Mouse (Mus musculus) layer of hippocampus, adult 6 months (tissue): ENCODE data around the gene Ap2a1. TPM values are rescaled to one million over a fixed set of nuclear protein-coding genes. Genes with fewer than 3 reads are reported as not detected.

Source experiments
- long read RNA-seq, 2 experiments: library from polyadenylated mRNA; unstranded; transcript quantifications; one replicate each; pipeline ENCODE4 v2.0.0; 2019 to 2020
- polyA plus RNA-seq: library from polyadenylated mRNA; unstranded; fragments of <200 nt; fragmentation: Nextera tagmentation; gene quantifications from 2 replicates; pipeline ENCODE4 v1.2.3, GENCODE M21; 2021

Gene Ap2a1
- 34.8 and 42.1 TPM in 2 replicates for polyA plus RNA-seq
- long read RNA-seq, experiment 1, transcript Ap2a1-211 (3 exons, 693 nt), result minor isoform, 12 of 68 reads
- long read RNA-seq, experiment 1, transcript Ap2a1-203 (24 exons, 3,449 nt), result major isoform, 22 of 68 reads
- long read RNA-seq, experiment 1, partial matches to known transcripts, result 27 of 68 reads
- long read RNA-seq, experiment 1, other reads (novel, unspliced or antisense), result 2 of 68 reads
- long read RNA-seq, experiment 2, transcript Ap2a1-203 (24 exons, 3,449 nt), result major isoform, 339 of 600 reads
- long read RNA-seq, experiment 2, transcript Ap2a1-202 (23 exons, 3,301 nt), result minor isoform, 104 of 600 reads
- long read RNA-seq, experiment 2, partial matches to known transcripts, result 85 of 600 reads
- long read RNA-seq, experiment 2, other reads (novel, unspliced or antisense), result 69 of 600 reads

DNA sequence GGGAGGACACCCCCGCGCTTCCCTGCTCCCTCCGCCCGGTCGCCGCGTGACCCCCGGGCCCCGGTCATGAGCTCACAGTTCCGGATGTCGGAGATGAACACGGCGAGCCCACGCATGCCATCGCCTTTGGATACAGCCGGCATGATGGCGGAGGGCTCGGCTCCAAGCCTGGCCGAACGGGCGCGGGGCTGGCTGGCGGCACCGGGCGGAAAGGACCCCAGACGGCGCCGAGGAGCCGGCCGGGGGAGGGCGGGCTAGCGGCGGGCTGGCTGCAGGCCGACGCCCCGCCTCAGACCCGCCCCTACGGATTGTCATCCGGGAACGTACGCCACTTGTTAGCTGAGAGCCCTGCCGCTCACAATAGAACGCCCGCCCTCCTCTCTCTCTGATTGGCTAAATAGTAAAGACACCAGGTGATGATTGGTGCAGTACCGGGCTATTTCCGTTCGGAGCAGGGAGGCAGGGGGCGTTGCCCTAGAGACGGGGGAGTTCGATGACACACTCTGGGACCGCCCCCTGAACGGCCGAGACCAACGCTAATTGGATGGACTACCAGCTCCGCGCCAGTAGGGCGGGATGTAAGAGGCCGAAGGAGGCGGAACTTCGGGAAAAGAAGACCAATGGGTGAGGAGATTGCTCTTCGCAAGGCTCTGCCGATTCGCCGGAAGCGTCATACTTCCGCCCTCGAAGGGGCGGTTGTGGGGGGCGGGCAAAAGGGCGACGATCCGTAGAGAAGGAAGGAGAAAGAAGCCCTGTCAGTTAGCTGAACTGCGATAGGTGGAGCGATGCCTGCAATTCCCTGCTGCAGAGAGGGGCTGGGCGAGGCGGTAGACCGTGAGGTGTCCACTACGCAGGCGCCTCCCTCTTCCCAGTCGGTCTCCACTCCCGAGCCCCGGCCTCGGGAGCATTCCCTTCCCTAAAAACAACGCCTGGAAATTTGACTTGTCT is at the start of gene Ap2a1:
Ap2a1 (minus strand) TSS at position 293 of the 948 bp plus-strand sequence.

DNA sequence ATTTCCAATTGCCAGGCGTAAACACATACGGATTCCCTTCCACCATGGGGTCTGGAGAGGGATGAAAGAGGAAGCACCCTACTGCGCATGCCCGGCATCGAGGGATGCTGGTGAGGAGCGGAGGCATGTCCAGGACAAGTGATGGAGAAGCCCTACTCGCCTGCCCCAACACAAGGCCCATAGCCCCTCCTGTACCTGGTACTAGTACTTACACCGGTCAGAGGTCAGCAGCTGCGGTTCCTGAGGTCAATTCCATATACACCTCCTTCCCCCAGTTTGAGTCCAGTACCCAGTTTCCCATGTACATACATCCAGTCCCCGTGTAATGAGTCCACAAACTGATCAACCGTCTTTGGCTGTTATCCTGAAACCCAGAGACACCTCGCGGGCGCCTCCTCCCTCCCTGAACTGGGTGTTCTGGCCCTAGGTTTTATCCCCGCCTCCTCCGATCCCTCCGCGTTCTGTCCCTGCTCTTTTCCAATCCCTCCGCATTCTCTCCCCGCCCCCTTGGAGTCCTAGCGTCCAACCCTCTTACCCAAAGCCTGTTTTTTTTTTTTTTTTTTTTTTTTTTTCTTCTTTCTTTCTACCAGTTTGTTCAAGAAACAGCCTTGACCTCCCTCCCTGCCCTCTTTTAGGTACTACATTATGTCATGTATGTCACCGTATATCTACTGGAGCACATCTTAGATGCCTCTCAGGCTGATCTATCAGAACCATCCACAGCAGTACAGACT is 45.3 kb upstream of the Ap2a1 start, which contains the start of gene Cpt1c:
Cpt1c (minus strand) TSS at position 469 of the 734 bp plus-strand sequence.

DNA sequence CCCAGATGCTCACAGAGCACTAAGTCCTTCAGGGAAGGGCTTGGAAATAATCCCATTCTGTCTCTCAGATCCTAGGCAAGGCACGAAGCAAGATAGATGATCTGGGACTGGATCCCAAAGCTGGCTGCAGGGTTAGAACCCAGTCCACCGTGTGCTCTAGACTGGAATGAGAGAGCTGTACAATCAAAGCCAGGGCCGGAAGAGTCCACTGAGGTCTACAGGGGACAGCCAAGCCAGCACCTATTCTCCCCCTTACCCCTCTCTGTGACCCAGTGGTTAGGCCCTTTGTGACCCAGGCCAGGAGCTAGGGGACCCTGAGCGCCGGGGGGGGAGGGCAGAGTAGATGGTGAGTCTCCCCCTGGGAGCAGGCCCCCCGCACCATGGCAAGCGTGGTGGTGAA is 13.6 kb upstream of the Ap2a1 start, which contains the start of gene Tsks:
Tsks (plus strand) TSS at position 301 of the 400 bp plus-strand sequence.

DNA sequence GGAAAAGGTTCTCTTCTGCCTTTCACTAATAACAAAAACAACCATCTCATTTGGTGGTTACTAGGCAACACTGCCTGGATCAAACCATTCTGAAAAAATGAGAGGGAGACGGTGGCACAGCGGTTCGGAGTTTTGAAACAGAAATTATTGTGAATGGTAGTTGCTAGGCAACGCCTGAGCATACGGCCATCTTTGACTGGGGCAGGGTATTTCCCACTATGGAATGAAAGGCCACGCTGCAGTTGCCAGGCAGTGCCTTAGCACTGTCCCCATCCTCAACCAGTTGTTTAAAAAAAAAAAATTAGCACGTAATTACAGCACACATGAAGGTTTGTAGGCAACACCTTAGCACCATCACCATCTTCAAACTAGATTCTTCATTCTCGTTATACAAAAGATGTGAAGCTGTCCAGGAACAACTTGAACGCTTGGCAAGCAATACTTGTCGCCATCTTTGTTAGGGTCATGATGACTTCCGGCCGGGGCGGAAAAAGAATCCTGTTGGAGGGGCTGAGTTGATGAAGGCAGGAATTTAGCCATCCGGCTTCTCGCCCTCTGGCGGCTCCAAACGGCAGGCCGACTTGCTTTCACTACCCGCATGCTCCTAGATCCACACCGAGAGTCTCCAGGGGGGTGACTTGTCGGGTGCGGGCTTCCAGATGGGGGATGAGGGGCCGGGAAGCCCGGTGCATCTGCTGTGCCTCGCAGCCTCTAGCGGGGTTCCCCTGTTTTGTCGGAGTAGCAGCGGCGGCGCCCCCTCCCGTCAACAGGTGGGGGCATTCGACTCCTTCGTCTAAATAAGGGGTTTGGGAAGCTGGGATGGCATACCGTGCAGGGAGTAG is 33.5 kb downstream of the Ap2a1 start, which contains the start of gene Fuz:
Fuz (plus strand) TSS at position 487 of the 842 bp plus-strand sequence.

GRCm38 (mm10) chr7:44892276-44892921 is 36.9 kb downstream of the Ap2a1 start, which contains the start of gene Med25:
Med25 (minus strand) TSS chr7:44892712.

DNA sequence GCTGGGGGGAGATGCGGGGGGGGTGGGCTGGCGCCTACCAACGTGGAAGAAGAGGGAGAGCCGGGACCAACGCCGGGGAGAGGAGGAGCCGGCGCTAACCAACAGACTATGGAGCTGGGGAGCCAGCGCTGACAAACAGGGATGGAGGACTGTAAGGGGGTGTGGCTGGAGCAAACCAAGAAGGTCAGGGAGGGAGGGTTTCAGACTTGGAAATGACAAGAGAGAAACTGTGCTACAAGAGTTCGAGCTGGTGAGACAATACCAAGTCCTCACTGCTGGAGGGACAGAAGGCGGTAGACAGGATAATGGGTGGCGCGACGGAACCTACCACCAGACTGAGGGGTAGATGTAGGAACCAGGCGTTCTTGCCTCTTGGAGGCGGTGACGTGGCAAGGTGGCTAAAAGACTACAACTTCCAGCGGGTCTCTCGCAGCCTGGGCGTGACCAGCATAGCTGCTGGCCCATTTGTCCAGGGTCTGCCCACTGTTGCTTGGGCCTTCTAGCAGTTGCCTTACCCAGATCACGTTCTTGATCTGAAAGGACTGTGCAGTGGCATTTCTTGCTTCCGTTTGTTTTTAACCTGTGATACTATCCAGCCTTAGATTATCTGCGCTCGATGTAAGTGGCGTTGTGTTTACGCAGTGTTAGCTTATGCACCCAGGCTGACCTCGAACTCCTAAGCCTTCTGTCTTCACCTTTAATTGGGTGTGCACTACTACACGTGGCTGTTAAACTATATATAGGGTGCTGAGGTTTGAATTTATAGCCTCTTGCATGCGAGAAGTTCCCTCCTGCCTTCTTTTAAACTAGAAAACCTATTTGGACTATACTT is 59.4 kb downstream of the Ap2a1 start, which contains the start of gene Ptov1:
Ptov1 (minus strand) TSS at position 92 of the 832 bp plus-strand sequence.

GRCm38 (mm10) chr7:44857042-44857552 is 72.2 kb downstream of the Ap2a1 start, which contains the start of gene Pnkp:
Pnkp (plus strand) TSS chr7:44857139.

Other genes with a start within 250 kb of the Ap2a1 start
- gene Izumo2, start 220.8 kb downstream of the Ap2a1 start, polyA plus RNA-seq, result not detected in 2 replicates
- 35.9 and 36.4 TPM in 2 replicates for gene Vrk3, start 181.1 kb downstream of the Ap2a1 start, polyA plus RNA-seq
- 0.11 and 0.16 TPM in 2 replicates for gene Zfp473, start 178.4 kb downstream of the Ap2a1 start, polyA plus RNA-seq
- 10.2 and 10.5 TPM in 2 replicates for gene Nup62, start 113.4 kb downstream of the Ap2a1 start, polyA plus RNA-seq
- 0.57 and 0.79 TPM in 2 replicates for gene Il4i1, start 113.1 kb downstream of the Ap2a1 start, polyA plus RNA-seq
- 0.68 and 0.74 TPM in 2 replicates for gene Atf5, start 112.8 kb downstream of the Ap2a1 start, polyA plus RNA-seq
- gene Akt1s1, start 80.5 kb downstream of the Ap2a1 start, polyA plus RNA-seq, result 30.7 and 33.9 TPM in 2 replicates
- 57.9 and 60.7 TPM in 2 replicates for gene Tbc1d17, start 80.4 kb downstream of the Ap2a1 start, polyA plus RNA-seq
- 27.8 and 30.3 TPM in 2 replicates for gene Pnkp, start 72.4 kb downstream of the Ap2a1 start, polyA plus RNA-seq
- 147 and 187 TPM in 2 replicates for gene Ptov1, start 59.7 kb downstream of the Ap2a1 start, polyA plus RNA-seq
- gene Med25, start 36.8 kb downstream of the Ap2a1 start, polyA plus RNA-seq, result 143 and 184 TPM in 2 replicates
- gene Fuz, start 33.4 kb downstream of the Ap2a1 start, polyA plus RNA-seq, result 12.1 TPM in 2 replicates
- 0.28 and 0.35 TPM in 2 replicates for gene Tsks, start 13.7 kb upstream of the Ap2a1 start, polyA plus RNA-seq
- gene Cpt1c, start 45.4 kb upstream of the Ap2a1 start, polyA plus RNA-seq, result 86.2 and 86.7 TPM in 2 replicates
- gene Prmt1, start 57.1 kb upstream of the Ap2a1 start, polyA plus RNA-seq, result 6.7 and 7.4 TPM in 2 replicates
- gene Irf3, start 68.2 kb upstream of the Ap2a1 start, polyA plus RNA-seq, result 10.7 and 12.0 TPM in 2 replicates
- 1.6 and 2.6 TPM in 2 replicates for gene Bcl2l12, start 69.2 kb upstream of the Ap2a1 start, polyA plus RNA-seq
- 63.8 and 108 TPM in 2 replicates for gene Scaf1, start 86.9 kb upstream of the Ap2a1 start, polyA plus RNA-seq
- 3.8 and 4.0 TPM in 2 replicates for gene Rras, start 88.5 kb upstream of the Ap2a1 start, polyA plus RNA-seq
- gene Prr12, start 123.4 kb upstream of the Ap2a1 start, polyA plus RNA-seq, result 4.7 and 5.4 TPM in 2 replicates
- 36.0 and 41.3 TPM in 2 replicates for gene Nosip, start 132.9 kb upstream of the Ap2a1 start, polyA plus RNA-seq
- 9.2 and 10.8 TPM in 2 replicates for gene Prrg2, start 133.2 kb upstream of the Ap2a1 start, polyA plus RNA-seq
- gene Rcn3, start 162.7 kb upstream of the Ap2a1 start, polyA plus RNA-seq, result 26.1 and 29.3 TPM in 2 replicates
- gene Fcgrt, start 174.4 kb upstream of the Ap2a1 start, polyA plus RNA-seq, result 28.3 and 34.8 TPM in 2 replicates
- gene Rps11, start 194.9 kb upstream of the Ap2a1 start, polyA plus RNA-seq, result 1,326 and 1,360 TPM in 2 replicates
- gene Rpl13a, start 199.3 kb upstream of the Ap2a1 start, polyA plus RNA-seq, result 1,601 and 1,782 TPM in 2 replicates
- gene Gm45713, start 206.7 kb upstream of the Ap2a1 start, polyA plus RNA-seq, result not detected in 2 replicates
- gene Flt3l, start 206.9 kb upstream of the Ap2a1 start, polyA plus RNA-seq, result 0.68 and 1.4 TPM in 2 replicates
- 40.3 and 47.7 TPM in 2 replicates for gene Pih1d1, start 224.8 kb upstream of the Ap2a1 start, polyA plus RNA-seq
- 4.6 and 5.2 TPM in 2 replicates for gene Aldh16a1, start 225.1 kb upstream of the Ap2a1 start, polyA plus RNA-seq
- 52.3 and 68.3 TPM in 2 replicates for gene Slc17a7, start 234.5 kb upstream of the Ap2a1 start, polyA plus RNA-seq